In the genomic region with DNA sequence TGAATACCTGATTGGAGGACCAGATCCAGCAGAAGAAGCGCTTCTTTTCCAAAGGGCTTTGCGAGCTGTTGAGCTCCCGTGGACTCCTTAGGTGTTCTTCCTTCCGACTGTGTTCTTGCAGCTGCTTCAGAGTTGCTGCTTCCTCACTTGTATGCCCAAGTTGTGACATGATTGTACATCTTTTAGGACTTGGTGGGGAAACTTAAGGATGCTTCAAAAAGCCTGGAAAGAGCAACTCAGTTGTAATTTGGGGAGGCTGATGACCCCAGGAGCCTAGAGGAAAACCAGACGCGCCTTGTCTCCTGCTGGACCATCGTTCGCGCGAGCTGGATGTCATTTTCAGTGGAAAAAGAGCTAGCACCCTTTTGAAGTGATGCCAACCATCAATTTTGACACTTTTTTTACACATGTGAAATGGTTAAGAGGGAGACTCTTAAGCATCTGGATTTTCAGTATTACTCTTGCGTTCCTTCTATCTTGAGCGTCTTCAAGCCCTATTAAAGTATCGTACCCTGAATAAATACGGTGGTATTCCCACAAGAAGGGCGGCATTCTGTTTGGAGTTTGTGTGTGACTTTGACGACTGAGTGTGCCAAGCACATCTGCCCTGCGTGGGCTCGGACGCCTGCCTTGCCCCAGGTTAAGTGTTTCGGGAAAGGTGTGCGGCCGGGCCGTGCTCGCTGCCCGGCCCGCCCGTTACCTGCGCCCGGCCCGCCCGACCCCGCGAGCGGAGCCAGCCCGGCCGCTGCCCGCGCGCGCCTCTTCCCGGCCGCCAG, we compare ENCODE assay signal across 9 mouse cellular contexts. TPM values are rescaled to one million over a fixed set of nuclear protein-coding genes. Genes with fewer than 3 reads are reported as not detected.
A peak's percentile ranks its signal among the peaks of the same experiment; 100 is the strongest.
DNase-seq lines count a peak whose midpoint lies in the region; ATAC-seq and TF ChIP-seq lines count a peak whose summit lies in the region.
"Had no signal": no experiment of that assay in that cellular context is flagged by ENCODE, and none has a peak within 500 bp of the region (broad histone marks: within the 10 kb centered on the region; RNA-seq: fewer than 3 reads in every experiment).

No protein-coding gene starts in this region.

- no peak for TF ChIP-seq POLR2A in ES-Bruce4 (IDR thresholded peaks at IDR 0.05; ENCODE audit: insufficient read depth, low read length)

- no peaks in the 10 kb centered on the region for H3K36me3 ChIP-seq in heart, embryonic 11.5 days (ENCODE audit: control insufficient read depth, insufficient read depth, low read length)
- H3K36me3 ChIP-seq in ES-Bruce4 (ENCODE audit: control insufficient read depth, insufficient read depth, low read length, poor library complexity, severe bottlenecking): no peaks in the 10 kb centered on the region
- H3K36me3 ChIP-seq in forebrain, embryonic 15.5 days: no peaks in the 10 kb centered on the region

- H3K9ac ChIP-seq in heart, embryonic 11.5 days (ENCODE audit: low read depth, low read length): peak overlapping the region; percentile 88; the same call in 1 of the 2 replicates
- peak overlapping the region; percentile 93 for H3K9ac ChIP-seq in ES-Bruce4 (ENCODE audit: low read depth, poor library complexity, severe bottlenecking)
- H3K9ac ChIP-seq in forebrain, embryonic 15.5 days (replicated peaks): peak overlapping the region; percentile 99

- peak overlapping the region; percentile 74 for H3K4me3 ChIP-seq in heart, embryonic 11.5 days (ENCODE audit: low read depth, low read length)
- peak overlapping the region; percentile 56 for H3K4me3 ChIP-seq in ES-Bruce4 (ENCODE audit: low read depth, low read length)
- H3K4me3 ChIP-seq in forebrain, embryonic 15.5 days: peak overlapping the region; percentile 70

- peak overlapping the region; percentile 74 for H3K27ac ChIP-seq in heart, embryonic 11.5 days (ENCODE audit: low read depth, low read length)
- no peak overlapping the region for H3K27ac ChIP-seq in ES-Bruce4 (ENCODE audit: insufficient read depth, low read length)
- peak overlapping the region; percentile 99 for H3K27ac ChIP-seq in forebrain, embryonic 15.5 days (replicated peaks)

- H3K4me1 ChIP-seq in heart, embryonic 11.5 days (ENCODE audit: control insufficient read depth, insufficient read depth, low read length): peaks cover 12% of the 10 kb centered on the region
- H3K4me1 ChIP-seq in ES-Bruce4 (ENCODE audit: control insufficient read depth, insufficient read depth, low read length): no peaks in the 10 kb centered on the region
- H3K4me1 ChIP-seq in forebrain, embryonic 15.5 days: peaks cover 49% of the 10 kb centered on the region

- no peaks in the 10 kb centered on the region for H3K9me3 ChIP-seq in heart, embryonic 11.5 days (replicated peaks; ENCODE audit: control insufficient read depth, low read length)
- H3K9me3 ChIP-seq in ES-Bruce4 (replicated peaks; ENCODE audit: control insufficient read depth, insufficient read depth, low read length, poor library complexity, severe bottlenecking): no peaks in the 10 kb centered on the region
- no peaks in the 10 kb centered on the region for H3K9me3 ChIP-seq in forebrain, embryonic 15.5 days

- TF ChIP-seq CTCF in ES-Bruce4 (IDR thresholded peaks at IDR 0.05; ENCODE audit: low read depth, low read length): no peak

- H3K4me2 ChIP-seq in heart, embryonic 11.5 days: peak overlapping the region; percentile 77
- H3K4me2 ChIP-seq in forebrain, embryonic 15.5 days (replicated peaks): peak overlapping the region; percentile 84

- intact Hi-C loops in heart, postnatal 10 days (cut with DNase I): loop anchor here (2.0 to 5.0 kb wide), 5 partner anchors 91 to 629 kb away; partner anchors contain the start of genes Dnajc1 and Skida1

- 10% methylated on average over 31 of the region's 42 CpGs for WGBS in heart, embryonic 11.5 days (ENCODE audit: insufficient replicate concordance)
- WGBS in forebrain, embryonic 15.5 days: 12% methylated on average over 42 of the region's 42 CpGs

- DNase-seq in heart, postnatal 10 days: no peak
- peak; percentile 2 for DNase-seq in lung, postnatal 10 days
- no peak for DNase-seq in ovary, adult 18-20 months (ENCODE audit: low spot score)
- DNase-seq in adrenal gland, postnatal 36 days: no peak
- no peak for DNase-seq in urinary bladder, adult 18-20 months (ENCODE audit: low spot score in 2 of 2)

- peaks cover 28% of the 10 kb centered on the region for H3K27me3 ChIP-seq in heart, embryonic 11.5 days (ENCODE audit: control insufficient read depth, insufficient read depth, low read length)
- H3K27me3 ChIP-seq in ES-Bruce4 (ENCODE audit: control insufficient read depth, insufficient read depth, low read length, poor library complexity, severe bottlenecking): peaks cover 46% of the 10 kb centered on the region
- peaks cover 23% of the 10 kb centered on the region for H3K27me3 ChIP-seq in forebrain, embryonic 15.5 days

- ATAC-seq in heart, embryonic 11.5 days (replicated peaks; ENCODE audit: insufficient number of reproducible peaks, low FRiP score, low TSS enrichment): no peak
- no peak for ATAC-seq in forebrain, embryonic 15.5 days (replicated peaks)

- TF ChIP-seq EP300 in ES-Bruce4 (IDR thresholded peaks at IDR 0.05; ENCODE audit: insufficient read depth, low read depth, low read length): no peak

RNA-seq across cellular contexts. Expression of gene Bmi1, which starts 0.9 kb away (rescaled TPM):
- 11.6 and 12.0 TPM in 2 replicates for polyA plus RNA-seq in heart, embryonic 11.5 days (2014; fragmentation: Nextera tagmentation; extraction: Ambion mirVana)
- 10 to 100 TPM; 66.4 to 70.2 TPM for total RNA-seq in heart, postnatal 10 days (2021)
- 5.6 and 8.0 TPM in 2 replicates for polyA plus RNA-seq in ES-Bruce4 (2011; ENCODE audit: insufficient read depth, insufficient read length, low read depth, missing spikeins)
- polyA plus RNA-seq in forebrain, embryonic 15.5 days (2015; fragmentation: Nextera tagmentation; extraction: Ambion mirVana): 38.0 and 39.8 TPM in 2 replicates
- 10 to 100 TPM; 51.9 to 73.7 TPM for total RNA-seq in adrenal gland, postnatal 36 days (2021)

RNA-seq across cellular contexts. Expression of gene Commd3, which starts 3.7 kb away (rescaled TPM):
- polyA plus RNA-seq in heart, embryonic 11.5 days (2014; fragmentation: Nextera tagmentation; extraction: Ambion mirVana): 118 and 135 TPM in 2 replicates
- total RNA-seq in heart, postnatal 10 days (2021): 100 to 1,000 TPM; 128 to 137 TPM
- 56.7 and 61.8 TPM in 2 replicates for polyA plus RNA-seq in ES-Bruce4 (2011; ENCODE audit: insufficient read depth, insufficient read length, low read depth, missing spikeins)
- 263 and 266 TPM in 2 replicates for polyA plus RNA-seq in forebrain, embryonic 15.5 days (2015; fragmentation: Nextera tagmentation; extraction: Ambion mirVana)
- total RNA-seq in adrenal gland, postnatal 36 days (2021): 100 to 1,000 TPM in 1 of 2 experiments, 10 to 100 TPM in 1; 83.7 to 113 TPM

RNA-seq across cellular contexts. Expression of gene Spag6, which starts 18.0 kb away (rescaled TPM):
- polyA plus RNA-seq in heart, embryonic 11.5 days (2014; fragmentation: Nextera tagmentation; extraction: Ambion mirVana): not detected in 2 replicates
- under 1 TPM in 1 of 2 experiments, not detected in 1; 0.24 TPM for total RNA-seq in heart, postnatal 10 days (2021)
- not detected in 2 replicates for polyA plus RNA-seq in ES-Bruce4 (2011; ENCODE audit: insufficient read depth, insufficient read length, low read depth, missing spikeins)
- 0.09 TPM in 1 of 2 replicates, not detected in the other for polyA plus RNA-seq in forebrain, embryonic 15.5 days (2015; fragmentation: Nextera tagmentation; extraction: Ambion mirVana)
- under 1 TPM in 1 of 2 experiments, not detected in 1; 0.33 TPM for total RNA-seq in adrenal gland, postnatal 36 days (2021)
- total RNA-seq: neutrophil, adult 5-6 weeks had no signal
